Mouse (Mus musculus) testis, adult 2 months (tissue): Measurements from ENCODE around the gene Kyat1.

Source experiments
- CTCF ChIP-seq: fragments of 200-500 bp; IDR thresholded peaks from 2 replicates; pipeline ENCODE4 v1.5.1; 2012; ENCODE audit warnings: low read depth, mild to moderate bottlenecking, inconsistent platforms, low read length, moderate library complexity; ENCODE audit not compliant: control insufficient read depth, insufficient read depth, insufficient replicate concordance
- POLR2A ChIP-seq: fragments of 200-500 bp; IDR thresholded peaks from 2 replicates; pipeline ENCODE4 v1.6.1; 2012; ENCODE audit warnings: low read depth, mild to moderate bottlenecking, inconsistent platforms, low read length, moderate library complexity; ENCODE audit not compliant: control insufficient read depth

DNA sequence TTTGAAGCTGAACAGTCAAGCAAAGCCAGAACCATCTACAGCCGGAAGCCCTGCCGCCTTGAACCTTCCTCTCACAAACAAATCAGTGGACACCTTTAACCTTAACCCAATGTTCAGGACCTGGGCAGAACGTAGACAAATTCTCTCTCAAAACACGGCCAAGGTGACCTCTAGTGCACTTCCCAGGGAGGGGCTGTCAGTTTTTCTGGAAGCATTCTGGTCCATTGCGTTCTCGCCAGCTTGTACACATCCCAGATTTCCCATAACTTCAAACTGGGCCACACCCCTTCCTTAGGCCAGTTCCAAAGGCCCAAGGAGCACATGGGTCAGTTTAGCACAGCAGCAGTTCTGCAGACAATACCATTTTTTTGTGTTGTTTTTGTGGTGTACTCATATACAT lies 9.8 kb upstream of the Kyat1 start:
- TF ChIP-seq CTCF (no peak), POLR2A (no peak)
